Mouse (Mus musculus) hindlimb bud, embryonic 11.5 days (tissue): ENCODE data around the gene 1700017B05Rik.
"Not testable (repeated sequence)": the region's sequence is repeated elsewhere in the genome, so short reads cannot be mapped to it uniquely, and the experiment has no call there.

ENCODE experiments used
- DNase-seq: peaks from one replicate; pipeline ENCODE4 v3.0.0-alpha.2; 2012; ENCODE audit warnings: low read depth, low spot score; ENCODE audit errors: extremely low spot score

Gene 1700017B05Rik

DNA sequence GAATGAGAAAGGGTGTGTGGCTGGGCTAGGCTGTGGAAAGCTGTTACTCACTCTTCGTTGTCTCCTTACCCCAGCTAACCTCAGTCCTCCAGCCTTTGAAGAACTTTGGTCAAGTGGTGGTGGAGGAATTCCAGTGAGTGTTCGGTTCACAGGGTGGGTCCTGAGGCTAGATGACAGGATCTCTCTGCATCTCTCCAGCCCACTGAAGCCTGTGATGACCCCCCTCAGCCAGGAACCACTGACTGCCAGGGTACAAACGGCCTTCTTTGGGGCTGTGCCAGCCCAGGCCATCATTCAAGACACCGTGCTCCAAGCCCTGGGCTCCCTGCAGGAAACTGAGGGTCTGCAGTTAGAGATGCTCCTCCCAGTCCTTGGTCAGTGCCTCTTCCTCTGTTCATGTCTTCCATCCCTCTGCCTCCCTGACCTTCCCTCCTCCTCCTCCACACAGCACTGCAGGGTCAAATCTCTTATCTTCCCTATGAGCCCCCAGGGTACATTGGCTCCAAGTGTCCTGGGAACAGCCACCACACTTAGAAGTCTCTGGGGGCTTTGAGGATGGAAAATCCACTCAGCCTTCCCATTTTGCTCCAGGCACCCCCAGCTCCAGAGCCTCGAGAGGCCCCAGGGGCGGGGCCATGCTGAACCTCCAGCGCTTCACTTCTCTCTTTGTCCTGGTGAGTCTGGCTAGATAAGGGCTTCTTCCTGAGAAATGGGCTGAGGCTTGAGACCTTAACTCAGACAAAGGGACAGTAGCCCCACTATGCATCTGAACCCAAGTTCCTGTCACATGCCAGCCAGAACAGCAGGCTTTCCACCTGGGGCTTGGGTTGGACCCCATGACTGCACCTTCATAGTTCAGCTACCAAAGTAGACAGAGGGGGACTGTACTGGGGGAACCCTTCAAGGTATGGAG lies 14.1 kb downstream of the 1700017B05Rik start:
- no peak for DNase-seq

DNA sequence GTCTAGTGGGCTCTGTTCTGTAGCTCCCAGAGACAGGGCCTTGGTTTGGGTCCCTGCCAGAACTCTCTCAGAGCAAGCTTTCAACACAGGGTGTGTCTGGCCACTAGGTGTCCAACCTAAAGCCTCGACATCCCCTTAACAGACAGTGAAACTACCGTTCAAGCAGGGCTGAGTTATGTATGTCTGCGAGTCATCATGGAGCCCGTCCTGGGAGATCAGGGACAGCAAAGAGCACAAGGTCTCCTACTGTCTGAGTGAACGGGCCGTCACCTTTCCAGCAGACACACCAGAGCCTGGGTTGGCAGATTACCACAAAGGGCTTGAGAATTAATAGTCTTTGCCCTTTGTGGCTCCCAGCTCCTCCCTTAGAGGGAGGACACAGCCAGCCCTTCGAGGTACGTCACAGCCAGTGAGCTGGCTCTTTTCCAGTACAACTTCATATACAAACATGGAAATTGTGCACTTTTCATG lies 15.2 kb downstream of the 1700017B05Rik start:
- DNase-seq, result no peak

DNA sequence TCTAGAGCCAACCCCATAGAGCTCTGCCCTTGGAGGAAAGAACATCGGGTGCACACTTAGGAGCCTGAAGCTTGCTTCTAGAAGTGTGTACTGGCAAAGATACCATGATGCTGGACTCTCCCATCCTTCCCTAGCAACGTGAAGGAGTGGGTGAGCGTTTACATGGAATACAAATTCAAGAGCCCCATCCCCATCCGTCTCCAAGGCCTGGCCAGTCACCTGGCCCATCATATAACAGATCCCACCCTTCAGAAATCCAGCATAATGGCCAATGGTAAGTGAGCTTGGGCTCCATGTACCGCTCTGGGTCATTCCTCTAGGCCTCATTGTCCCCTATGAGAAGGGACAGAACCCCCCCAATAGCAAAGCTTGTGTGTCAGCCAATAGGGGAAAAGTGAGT lies 15.9 kb downstream of the 1700017B05Rik start:
- DNase-seq, result no peak

DNA sequence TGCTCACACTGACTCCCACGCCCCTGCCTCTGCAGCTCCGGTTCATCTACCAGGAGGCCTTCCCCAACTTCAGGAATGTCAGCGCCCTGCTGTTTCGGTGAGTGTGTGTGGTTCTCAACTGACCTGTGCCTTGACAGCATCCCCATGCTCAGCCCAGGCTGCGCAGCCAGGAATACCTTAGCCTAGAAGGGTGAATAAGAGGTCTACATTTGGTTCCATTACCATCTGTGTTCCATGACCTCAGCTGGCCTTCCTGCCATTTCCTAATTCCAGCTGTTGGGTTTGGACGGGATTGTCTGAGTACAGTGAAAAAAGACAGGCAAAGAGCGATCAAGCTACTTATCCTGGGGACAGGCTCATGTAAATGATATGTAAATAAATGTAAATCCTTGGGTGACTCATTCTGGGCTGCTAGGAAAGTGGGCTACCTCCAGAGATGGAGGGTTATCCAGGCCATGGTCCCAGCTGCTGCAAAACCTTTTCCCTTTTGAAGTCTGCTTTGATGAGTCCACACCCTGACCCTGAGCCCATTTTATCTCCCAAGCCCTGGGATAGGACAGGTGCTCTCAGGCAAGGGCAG lies 18.2 kb downstream of the 1700017B05Rik start:
- DNase-seq, result no peak

DNA sequence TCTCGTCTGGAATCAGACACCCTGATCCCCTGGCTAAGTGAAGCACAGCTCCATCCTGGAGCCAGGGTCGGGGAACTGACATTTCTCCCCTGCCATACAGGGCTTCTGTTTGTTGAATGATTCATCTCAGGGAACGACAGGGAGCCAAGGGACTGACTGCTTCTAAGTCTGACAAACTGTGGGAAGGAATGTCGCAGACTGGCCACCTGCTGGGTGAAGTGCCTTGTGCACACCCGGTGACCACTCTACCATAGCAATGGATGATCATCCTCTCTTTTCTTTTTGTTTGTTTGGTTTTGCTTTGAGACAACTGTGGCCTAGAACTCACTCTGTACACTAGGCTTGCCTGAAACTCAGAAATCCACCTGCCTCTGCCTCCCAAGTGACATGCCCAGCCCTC lies 19.5 kb downstream of the 1700017B05Rik start:
- DNase-seq, result no peak

DNA sequence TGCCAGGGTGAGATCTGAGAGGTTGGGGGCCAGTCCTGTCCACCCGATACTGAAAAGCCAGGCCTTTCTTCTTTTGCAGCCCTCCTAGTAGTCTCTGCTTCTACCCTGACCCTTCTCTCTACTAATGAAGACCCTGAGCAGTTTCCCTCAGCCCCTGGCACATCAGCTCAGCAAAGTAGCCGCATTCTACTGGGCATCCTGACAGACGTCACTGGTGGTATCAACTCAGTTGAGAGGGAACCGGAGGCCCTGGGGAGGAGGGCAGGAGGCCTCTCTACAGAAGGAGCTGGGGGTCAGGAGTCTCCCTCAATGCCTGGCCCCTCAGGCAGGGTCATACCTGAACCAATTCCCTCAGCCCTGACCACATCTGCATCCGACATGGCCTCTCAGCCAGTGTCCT lies 21.3 kb downstream of the 1700017B05Rik start:
- DNase-seq, result no peak

DNA sequence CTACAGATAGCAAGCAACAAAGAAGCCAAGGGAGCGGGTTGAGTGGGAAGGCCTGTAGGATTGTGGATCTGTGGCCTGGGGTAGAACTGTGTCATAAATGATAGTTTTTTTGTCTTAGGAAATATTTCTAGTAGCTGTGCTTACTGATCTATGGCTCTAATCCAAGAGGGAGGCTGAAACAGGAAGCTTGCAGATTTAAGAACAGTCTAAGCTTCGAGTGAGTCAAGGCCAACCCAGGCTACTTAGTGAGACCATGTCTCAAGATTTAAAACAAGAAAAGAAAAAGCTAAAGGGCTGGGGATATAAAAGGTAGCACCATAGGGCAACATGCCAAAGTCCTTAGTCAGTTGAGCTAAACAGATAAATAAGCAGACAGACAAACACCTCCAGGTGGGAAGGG lies 24.2 kb downstream of the 1700017B05Rik start:
- DNase-seq, result no peak

DNA sequence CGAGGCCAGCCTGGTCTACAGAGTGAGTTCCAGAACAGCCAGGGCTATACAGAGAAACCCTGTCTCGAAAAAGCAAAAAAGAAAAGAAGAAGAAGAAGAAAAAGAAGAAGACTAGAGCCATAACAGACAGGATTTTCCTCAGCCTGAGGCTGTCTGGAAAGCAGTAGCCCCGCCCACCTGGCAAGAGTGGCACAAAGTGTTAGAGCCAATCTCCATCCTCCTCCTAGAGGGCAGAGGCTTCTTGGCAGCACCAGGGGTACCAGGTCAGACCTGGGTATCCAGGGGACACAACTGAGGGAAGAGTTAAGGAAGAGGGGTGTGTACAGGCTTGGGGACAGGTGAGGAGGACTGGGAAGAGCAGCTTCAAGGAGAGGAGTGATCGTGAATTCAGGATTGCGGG lies 24.7 kb downstream of the 1700017B05Rik start:
- DNase-seq, result no peak

DNA sequence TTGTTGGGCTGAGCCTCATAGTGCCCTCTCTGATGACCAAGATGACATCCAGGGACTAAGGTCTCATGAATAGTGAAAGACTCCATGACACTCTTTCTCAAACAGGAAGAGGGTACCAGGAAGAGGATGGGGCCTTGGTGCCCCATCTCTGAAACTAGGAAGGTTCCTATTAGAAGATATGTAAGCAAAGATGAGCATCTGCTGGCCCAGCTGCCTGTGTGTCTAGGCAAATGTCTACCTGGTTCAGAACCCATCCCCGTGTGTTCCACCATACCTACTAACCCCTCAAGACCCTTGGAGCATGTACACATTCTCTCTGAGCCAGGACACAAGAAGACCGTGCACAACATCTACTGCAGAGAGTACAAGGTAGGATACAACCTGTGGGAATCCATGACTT lies 26.2 kb downstream of the 1700017B05Rik start, which contains the start of gene Trcg1:
Trcg1 (plus strand) TSS at position 301 of the 400 bp plus-strand sequence.
- DNase-seq, result no peak

DNA sequence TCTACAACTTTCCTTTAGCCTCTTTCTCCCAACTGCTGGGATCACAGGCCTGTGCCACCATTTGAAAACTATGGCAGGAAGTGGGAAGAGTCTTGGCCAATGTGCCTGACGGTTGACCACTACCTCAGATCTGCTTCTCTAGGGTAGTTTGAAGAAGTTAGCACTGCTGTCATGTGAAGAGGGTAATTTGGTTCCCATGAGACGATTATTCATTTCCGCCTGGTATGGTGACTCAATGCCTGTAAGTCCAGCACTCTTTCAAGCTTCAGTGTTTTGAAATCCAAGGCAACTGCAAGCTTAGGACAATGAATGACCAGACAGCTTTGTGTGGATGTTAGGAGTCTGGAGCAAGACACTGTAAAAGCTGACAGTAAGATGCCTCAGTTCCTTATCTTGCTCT lies 28.6 kb downstream of the 1700017B05Rik start:
- DNase-seq, result no peak

DNA sequence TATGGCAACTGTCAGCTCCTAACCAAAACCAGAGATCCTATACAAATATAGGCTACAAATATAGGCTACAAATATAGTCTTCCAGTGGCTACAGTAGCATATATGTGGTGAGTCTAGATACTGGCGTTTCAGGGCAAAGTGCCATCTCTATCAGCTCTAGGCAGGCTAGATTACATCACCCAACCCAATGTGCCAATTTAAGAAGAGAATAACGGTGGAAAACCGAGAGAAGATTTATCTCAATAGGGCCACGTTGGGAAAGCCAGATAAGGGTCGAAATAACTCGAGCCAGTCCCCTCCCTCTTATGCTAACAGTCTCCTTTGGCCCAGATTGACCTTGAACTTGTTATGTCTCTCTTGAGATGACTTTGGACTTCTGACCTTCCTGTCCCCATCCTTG lies 29.3 kb downstream of the 1700017B05Rik start:
- DNase-seq, result no peak

DNA sequence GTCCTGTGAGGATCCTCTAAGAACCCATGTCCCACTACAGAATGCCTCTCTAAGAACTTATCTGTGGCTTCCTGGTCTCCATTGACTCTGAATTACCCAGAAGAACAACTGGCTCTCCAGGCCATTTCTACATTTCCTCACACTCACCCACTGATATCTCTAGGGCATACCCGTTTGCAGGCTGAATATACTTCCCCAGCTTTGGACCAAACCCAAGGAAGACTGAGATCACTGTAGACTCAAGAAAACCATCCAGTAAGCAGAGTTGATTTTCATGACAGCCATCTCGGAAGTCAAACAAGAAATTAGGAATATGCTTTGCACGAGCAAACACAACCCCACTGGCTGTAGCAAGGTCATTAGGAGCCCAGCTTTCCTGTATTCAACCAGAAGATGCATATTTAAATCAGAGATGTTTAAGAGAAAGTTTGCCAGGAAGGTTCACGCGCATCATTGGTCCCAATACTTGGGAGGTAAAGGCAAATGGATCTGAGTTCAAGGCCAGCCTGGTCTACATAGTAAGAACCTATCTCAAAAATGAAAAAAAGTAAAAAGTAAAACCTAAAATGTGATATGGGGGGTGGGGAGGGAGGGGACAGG lies 30.0 kb downstream of the 1700017B05Rik start:
- no peak for DNase-seq

DNA sequence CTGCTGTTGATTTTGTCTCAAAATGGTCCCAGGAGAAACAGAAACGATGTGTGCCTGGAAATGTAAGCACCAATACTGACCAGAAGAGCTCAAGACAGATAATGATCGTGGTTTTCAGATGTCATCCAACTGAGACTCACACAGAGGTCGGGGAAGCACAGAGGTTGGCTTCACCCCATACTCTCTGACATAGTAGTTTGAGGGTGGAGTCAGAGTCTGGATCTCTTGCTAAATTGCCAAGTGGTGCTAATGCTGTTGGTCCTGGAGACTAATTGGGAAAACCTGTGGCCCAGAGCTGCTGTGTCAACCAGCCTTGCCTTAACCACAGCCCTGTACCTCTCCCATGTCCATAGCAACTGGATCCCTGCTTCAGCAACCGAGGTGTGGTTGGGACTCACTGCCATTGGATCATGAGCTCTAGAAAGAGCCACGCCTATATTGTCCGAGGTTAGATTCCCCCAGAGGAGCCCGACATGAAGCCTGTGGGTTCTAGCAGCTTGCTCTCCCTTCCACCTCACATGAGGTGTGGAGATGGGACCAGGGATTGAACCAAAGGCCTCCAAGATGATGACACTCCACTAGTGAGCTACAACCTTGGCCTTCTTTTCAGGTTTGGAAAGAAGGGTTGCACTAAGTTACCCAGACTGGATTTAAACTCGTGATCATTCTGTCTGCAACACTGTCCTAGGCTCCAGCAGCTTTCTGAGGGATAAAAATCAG lies 30.7 kb downstream of the 1700017B05Rik start:
- no peak for DNase-seq

DNA sequence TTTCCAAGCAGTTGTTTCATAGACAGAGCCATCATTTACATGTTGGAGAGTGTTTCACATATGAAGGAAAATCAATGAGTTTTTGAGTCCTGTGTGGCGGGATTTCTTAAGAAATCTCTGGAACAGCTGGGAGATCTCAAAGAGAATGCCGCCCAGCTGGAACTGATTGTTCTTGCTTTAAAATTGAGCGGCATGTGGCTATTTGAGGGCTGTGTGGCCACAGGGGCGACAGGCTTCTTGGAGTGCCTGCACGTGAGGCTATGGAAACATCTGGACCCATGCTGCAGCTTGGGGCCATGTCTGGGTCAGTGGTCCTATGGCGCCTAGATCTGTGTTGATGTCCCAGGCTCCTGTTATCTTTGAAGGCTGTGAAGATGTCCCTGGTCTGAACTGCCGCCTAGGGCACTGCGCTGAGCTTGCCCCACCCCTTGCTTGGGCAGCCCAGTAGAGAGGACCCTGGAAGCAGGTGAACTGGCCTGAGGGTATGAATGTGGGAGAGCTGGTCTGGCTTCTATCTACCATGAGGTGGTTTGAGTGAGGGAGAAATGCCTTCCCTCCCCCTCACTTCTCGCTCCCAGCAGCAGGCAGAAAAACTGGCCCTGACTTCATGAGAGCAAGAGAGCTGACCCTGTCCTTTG lies 32.1 kb downstream of the 1700017B05Rik start:
- DNase-seq, result no peak

DNA sequence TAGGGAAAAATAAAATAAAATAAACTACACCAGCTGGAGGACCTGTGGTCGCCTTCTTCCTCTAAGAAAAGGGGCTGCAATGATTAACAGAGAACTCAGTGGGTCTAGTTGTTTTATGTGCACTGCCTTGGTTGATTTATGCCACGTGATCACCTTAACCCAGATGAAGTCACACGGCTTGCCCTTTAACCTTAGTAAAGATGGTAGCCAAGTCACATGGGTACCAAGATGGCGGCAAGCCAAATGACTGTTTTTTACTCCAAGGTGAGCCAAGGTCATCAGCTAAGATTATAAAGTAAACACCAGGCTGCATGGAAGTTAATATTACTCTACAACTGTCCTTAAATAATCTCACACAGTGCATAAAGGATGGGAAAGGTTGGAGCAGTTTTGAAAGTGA lies 32.7 kb downstream of the 1700017B05Rik start:
- no peak for DNase-seq

DNA sequence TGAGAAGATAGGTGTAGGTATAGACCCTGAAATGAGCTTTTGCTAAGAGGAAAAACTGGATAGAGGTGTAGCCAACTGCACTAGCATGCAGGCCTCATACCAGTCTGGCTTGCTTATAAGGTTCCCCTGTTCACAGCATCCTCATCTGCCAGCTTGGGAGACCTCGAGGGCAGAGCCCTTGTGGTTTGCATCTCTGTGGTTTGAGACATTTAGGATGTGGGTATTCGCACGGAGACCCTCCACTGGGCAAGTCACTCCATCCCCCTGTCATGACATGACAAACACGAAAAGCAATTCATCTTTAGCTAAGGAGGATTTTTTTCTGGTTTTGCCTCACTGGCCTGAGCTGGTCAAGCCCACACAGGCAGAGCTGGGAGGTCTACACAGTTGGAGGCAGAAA lies 34.2 kb downstream of the 1700017B05Rik start:
- no peak for DNase-seq

DNA sequence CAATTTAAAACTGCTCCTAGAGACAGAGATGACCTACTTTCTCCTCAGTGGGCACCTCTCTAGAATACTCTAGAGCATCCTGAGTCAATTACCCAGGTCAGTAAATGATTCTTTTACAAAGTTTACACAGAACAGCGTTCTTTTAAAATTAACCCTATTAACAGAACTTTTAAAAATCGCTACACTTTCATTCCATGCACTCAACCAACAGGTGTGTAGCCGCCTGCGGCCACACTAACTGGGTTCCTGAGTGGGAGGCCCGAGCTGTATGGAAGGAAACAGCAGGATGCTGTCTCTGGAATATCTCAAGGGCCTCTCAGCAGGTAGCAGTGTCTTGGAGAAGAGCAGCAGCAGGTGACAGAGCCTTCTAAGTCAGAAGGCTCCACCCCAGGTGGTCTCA lies 35.2 kb downstream of the 1700017B05Rik start:
- DNase-seq, result no peak

DNA sequence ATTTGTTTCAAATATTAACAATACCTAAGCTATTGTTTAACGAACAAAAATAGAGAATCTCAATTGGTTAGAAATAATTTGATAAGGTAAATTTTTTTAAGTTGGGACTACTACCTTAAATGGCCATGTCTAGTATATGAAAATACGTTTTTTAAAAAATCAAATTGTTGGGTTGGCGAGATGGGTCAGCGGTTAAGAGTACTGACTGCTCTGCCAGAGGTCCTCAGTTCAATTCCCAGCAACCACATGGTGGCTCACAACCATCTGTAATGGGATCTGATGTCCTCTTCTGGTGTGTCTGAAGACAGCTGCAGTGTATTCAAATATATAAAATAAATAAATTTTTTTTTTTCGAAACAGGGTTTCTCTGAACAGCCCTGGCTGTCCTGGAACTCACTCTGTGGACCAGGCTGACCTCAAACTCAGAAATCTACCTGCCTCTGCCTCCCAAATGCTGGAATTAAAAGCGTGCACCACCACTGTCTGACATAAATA lies 35.7 kb downstream of the 1700017B05Rik start:
- not testable (repeated sequence) for DNase-seq

DNA sequence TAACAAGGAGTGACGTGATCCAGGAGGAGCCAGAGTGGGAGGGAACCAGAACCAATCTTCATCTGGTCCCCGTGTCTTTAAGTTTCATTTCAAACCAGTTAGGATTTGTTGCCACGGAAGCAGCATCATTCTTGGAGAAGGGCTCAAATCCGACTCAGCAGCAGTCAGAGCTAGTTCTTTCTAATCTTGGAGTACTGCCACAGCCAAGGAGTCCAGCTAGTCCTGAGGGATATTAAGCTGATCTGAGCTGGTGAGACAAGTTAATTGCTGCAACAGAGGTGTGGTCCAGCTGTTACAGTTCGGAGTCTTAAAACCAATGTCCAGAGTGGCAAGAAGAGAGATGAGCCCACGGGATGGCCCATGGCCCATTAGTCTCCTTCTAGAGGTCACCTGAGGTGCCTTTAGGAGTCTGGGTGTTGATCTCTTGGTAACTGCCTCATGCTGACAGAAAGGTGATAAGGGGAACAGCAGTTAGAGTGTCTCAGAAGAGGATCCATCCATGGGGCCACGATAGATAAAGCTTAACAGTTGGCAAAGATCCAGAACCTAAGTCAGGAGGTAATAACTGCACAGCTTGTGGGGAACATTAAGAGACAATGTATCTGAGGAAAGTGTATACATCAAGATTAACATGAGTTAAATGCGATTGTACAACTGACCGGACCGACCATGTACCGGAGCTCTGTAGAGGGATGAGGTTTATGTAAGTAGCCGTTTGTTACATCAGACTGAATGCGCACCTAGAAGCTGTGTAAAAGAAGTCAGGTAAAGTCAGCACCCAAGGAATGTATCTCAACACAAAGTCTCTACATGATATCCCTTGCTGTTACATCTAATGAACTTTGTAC lies 36.4 kb downstream of the 1700017B05Rik start:
- no peak for DNase-seq

DNA sequence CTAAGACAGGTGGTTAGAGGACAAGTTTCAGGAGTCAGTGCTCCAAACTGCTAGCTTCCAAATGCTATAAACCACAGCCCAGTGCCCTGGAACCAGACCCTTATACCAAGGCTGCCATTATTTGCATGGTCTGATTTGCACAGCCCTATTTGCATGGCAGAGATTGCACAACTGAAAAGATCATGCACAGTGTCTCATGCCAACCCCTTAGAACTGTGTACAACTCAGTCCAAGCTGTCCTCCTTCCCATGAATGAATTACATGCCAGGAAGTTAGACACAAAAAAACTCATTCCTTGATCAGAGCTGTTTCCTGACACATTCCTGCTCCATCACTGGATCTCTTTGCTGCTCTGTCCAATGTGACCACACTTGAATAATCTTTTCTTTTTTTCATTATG lies 39.1 kb downstream of the 1700017B05Rik start:
- DNase-seq, result no peak
